In the genomic region with DNA sequence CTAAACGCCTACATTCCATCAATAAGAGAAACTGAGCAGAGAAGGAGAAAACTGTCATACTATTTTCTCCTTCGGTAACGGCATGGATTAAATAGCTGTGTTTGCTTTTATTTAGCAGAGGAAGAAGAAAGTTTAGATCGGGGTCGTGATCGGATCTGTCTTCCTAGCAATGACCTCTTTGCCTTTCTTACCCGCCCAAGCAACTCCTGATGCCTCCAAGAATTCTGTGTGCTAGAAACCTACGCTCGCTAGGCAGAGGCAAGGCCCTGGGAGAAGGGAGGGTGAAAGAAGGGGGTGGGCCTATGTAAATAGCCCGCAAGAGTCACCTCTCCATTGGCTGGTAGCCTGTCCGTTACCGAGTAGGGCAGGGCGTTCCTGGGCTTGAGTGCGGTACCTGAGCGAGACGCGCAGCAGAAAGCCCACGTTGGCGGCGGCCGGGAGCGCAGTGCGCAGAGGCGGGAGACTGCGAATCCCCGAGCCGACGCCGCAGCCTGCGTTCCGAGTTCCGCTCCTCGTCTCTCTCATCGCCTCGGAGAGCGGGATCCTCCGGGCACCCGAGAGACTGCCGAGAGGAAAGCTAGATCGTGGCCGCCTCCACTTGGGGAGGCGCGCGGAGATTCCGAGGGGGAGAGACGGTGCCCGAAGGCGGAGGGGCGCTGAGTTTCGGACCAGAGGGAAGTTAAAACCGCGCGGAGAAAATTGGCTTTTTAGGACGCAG, we compare ENCODE assay signal across 8 mouse cellular contexts. TPM values are rescaled to one million over a fixed set of nuclear protein-coding genes. Genes with fewer than 3 reads are reported as not detected.
A peak's percentile ranks its signal among the peaks of the same experiment; 100 is the strongest.
DNase-seq lines count a peak whose midpoint lies in the region; ATAC-seq lines count a peak whose summit lies in the region.

A gene (plus strand): TSS at position 395 of the 718 bp plus-strand sequence.

- peak; percentile 94 for DNase-seq in R1 (ENCODE audit: low read depth, low spot score)
- DNase-seq in cerebellum, postnatal 14 days: peak; percentile 83 to 86
- peak; percentile 79 to 81 for DNase-seq in frontal cortex, postnatal 36 days (ENCODE audit: low spot score in 2 of 2)
- DNase-seq in layer of hippocampus, postnatal 10 days (ENCODE audit: low spot score in 2 of 2): peak; percentile 54 to 55
- peak; percentile 79 for DNase-seq in retina, embryonic 14.5 days (ENCODE audit: low spot score)
- DNase-seq in urinary bladder, postnatal 4 days (ENCODE audit: low spot score in 2 of 2): peak; percentile 70 to 74

- no peaks in the 10 kb centered on the region for H3K36me3 ChIP-seq in hindbrain, embryonic 12.5 days
- no peaks in the 10 kb centered on the region for H3K36me3 ChIP-seq in lung, embryonic 15.5 days

- peak within 1 kb of the TSS; percentile 70 for H3K4me2 ChIP-seq in hindbrain, embryonic 12.5 days (replicated peaks)
- peak within 1 kb of the TSS; percentile 90 for H3K4me2 ChIP-seq in lung, embryonic 15.5 days

- no peaks in the 10 kb centered on the region for H3K9me3 ChIP-seq in hindbrain, embryonic 12.5 days (replicated peaks)
- no peaks in the 10 kb centered on the region for H3K9me3 ChIP-seq in lung, embryonic 15.5 days

- WGBS in hindbrain, embryonic 12.5 days: 3% methylated on average over 54 of the region's 54 CpGs
- WGBS in lung, embryonic 15.5 days: 2% methylated on average over 54 of the region's 54 CpGs

- H3K4me1 ChIP-seq in hindbrain, embryonic 12.5 days: peaks cover 26% of the 10 kb centered on the region
- H3K4me1 ChIP-seq in lung, embryonic 15.5 days: peaks cover 30% of the 10 kb centered on the region

- no peak within 1 kb of the TSS for H3K27ac ChIP-seq in hindbrain, embryonic 12.5 days
- H3K27ac ChIP-seq in lung, embryonic 15.5 days: no peak within 1 kb of the TSS

- peak; percentile 91 for ATAC-seq in hindbrain, embryonic 12.5 days (ENCODE audit: low FRiP score)
- peak; percentile 91 for ATAC-seq in lung, embryonic 15.5 days (ENCODE audit: borderline replicate concordance, extremely low read depth, low FRiP score, low TSS enrichment)

- peaks cover 66% of the 10 kb centered on the region for H3K27me3 ChIP-seq in hindbrain, embryonic 12.5 days
- H3K27me3 ChIP-seq in lung, embryonic 15.5 days: peaks cover 59% of the 10 kb centered on the region

- peak within 1 kb of the TSS; percentile 46 for H3K4me3 ChIP-seq in hindbrain, embryonic 12.5 days
- peak within 1 kb of the TSS; percentile 47 for H3K4me3 ChIP-seq in lung, embryonic 15.5 days

- peak within 1 kb of the TSS; percentile 56 for H3K9ac ChIP-seq in hindbrain, embryonic 12.5 days
- peak within 1 kb of the TSS; percentile 27 for H3K9ac ChIP-seq in lung, embryonic 15.5 days

RNA-seq across cellular contexts. Expression of the gene that starts here (rescaled TPM):
- polyA plus RNA-seq in hindbrain, embryonic 12.5 days (2016; fragmentation: Nextera tagmentation; extraction: Ambion mirVana): 4.6 and 5.0 TPM in 2 replicates
- total RNA-seq in layer of hippocampus, postnatal 10 days (2021): 1 to 10 TPM; 6.9 to 8.3 TPM
- 1.1 and 1.2 TPM in 2 replicates for polyA plus RNA-seq in lung, embryonic 15.5 days (2015; fragmentation: Nextera tagmentation; extraction: Ambion mirVana)
